Mouse (Mus musculus) hindbrain, embryonic 14.5 days (tissue): ENCODE data around the gene Baz2a. TPM values are rescaled to one million over a fixed set of nuclear protein-coding genes. Genes with fewer than 3 reads are reported as not detected.
"Not testable (repeated sequence)": the region's sequence is repeated elsewhere in the genome, so short reads cannot be mapped to it uniquely, and the experiment has no call there.

Source experiments
- ATAC-seq: fragments of 200-750 bp; cut with Nextera tagmentation; 2 replicates; pipeline ENCODE4 v1.8.0; 2017; ENCODE audit warnings: moderate number of reproducible peaks, mild to moderate bottlenecking, moderate TSS enrichment, moderate library complexity; ENCODE audit not compliant: low FRiP score
- DNase-seq: peaks from one replicate; pipeline ENCODE4 v3.0.0-alpha.2; 2015; ENCODE audit warnings: low spot score
- H3K27ac ChIP-seq: fragments of 300-500 bp; sonication (generic); 2 replicates; pipeline ENCODE4 v1.5.1; 2014; ENCODE audit warnings: mild to moderate bottlenecking, moderate library complexity
- H3K27me3 ChIP-seq: fragments of 300-500 bp; sonication (generic); 2 replicates; pipeline ENCODE4 v1.6.1; 2014; ENCODE audit warnings: mild to moderate bottlenecking, low read length, mixed read lengths; ENCODE audit not compliant: control insufficient read depth, insufficient read depth
- H3K36me3 ChIP-seq: fragments of 300-500 bp; sonication (generic); replicated peaks from 2 replicates; pipeline ENCODE4 v1.6.1; 2014; ENCODE audit not compliant: control insufficient read depth, insufficient read depth
- H3K4me1 ChIP-seq: fragments of 300-500 bp; sonication (generic); replicated peaks from 2 replicates; pipeline ENCODE4 v1.6.1; 2014; ENCODE audit warnings: antibody characterized with exemption, low read length, mixed read lengths; ENCODE audit not compliant: control insufficient read depth, insufficient read depth
- H3K4me2 ChIP-seq: fragments of 300-500 bp; sonication (generic); replicated peaks from 2 replicates; pipeline ENCODE4 v1.6.1; 2014; ENCODE audit warnings: mild to moderate bottlenecking, moderate library complexity
- H3K4me3 ChIP-seq: fragments of 300-500 bp; sonication (generic); replicated peaks from 2 replicates; pipeline ENCODE4 v1.5.1; 2014; ENCODE audit warnings: mild to moderate bottlenecking, low read length
- H3K9ac ChIP-seq: fragments of 300-500 bp; sonication (generic); 2 replicates; pipeline ENCODE4 v1.6.1; 2014
- H3K9me3 ChIP-seq: fragments of 300-500 bp; sonication (generic); 2 replicates; pipeline ENCODE4 v1.6.1; 2016; ENCODE audit warnings: low read length; ENCODE audit not compliant: control insufficient read depth
- WGBS: fragments of 180-500 bp; shearing (Covaris S2); extraction: QIAGEN DNeasy Blood & Tissue Kit; methylation state at CpG from one replicate; pipeline ENCODE4 v1.1.7; 2014; 5-methylcytosine and 5-hydroxymethylcytosine counted together
- polyA plus RNA-seq: library from polyadenylated mRNA; unstranded; fragments of >200 nt; fragmentation: Nextera tagmentation; extraction: Ambion mirVana; gene quantifications from 2 replicates; pipeline ENCODE4 v1.2.1, GENCODE M21; 2014

Baz2a gene
- 17.7 and 19.0 TPM in 2 replicates for polyA plus RNA-seq

DNA sequence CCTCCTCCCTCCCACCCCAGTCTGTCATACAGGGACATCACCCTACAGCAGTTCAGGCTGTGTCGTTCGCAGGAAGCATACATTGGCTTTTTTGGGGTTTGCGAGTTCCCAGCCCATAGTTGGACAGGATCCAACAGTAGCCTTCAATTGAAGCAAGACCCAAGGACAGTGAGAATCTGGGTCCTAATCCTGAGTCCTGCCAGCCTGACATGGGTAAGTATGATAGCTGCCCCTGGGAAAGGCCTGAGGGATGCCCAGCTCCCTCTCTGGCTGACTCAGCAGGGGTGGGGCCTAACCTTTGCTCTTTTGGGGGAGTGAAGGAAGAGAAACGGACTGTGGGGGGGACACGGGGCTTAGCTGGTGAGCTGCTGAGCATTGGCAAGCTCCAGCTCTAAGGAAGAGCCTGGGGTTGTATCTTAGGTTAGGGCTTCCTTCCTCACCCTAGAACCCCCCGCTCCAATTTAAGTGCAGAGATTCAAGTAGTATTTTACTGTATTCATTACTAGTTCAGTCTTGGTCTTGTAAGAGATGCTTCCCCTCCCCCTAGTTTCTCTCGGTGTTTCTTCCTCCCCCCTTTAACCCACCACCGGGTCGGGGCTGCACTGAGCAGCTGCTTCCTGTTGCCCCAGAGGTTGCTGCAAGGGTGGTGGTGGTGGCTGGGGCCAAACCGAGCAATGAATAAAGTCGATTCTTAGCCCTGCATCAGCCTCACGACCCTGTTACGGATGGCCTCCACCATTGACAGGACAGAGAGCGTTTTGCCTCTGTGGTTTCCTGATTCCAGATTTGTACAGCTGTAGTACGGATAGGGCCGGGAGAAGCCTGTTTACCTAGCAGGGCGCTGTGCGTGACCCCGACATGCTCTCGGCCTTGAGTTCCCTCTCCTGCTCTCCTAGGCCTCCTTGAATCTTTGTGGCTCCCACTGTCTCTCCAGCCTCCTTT, at the start of gene Baz2a:
Baz2a (plus strand) TSS at position 14 of the 942 bp plus-strand sequence.
- DNase-seq, result peak; percentile 43

DNA sequence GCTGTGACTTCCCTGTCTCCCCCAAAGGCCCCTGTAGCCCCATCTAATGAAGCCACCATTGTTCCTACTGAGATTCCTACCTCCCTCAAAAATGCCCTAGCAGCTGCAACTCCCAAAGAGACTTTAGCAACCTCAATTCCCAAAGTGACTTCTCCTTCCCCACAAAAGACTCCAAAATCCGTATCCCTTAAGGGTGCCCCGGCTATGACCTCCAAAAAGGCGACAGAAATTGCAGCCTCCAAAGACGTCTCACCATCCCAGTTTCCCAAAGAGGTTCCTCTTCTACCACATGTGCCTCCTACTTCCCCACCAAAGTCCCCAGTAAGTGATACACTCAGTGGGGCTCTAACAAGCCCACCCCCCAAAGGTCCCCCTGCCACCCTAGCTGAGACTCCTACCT, 49.7 kb upstream of the Baz2a start:
- H3K36me3 ChIP-seq, result peaks cover 86% of the 10 kb centered on the region
- H3K9ac ChIP-seq, result no peak overlapping the region
- H3K27ac ChIP-seq, result no peak overlapping the region
- H3K9me3 ChIP-seq, result no peaks in the 10 kb centered on the region
- H3K27me3 ChIP-seq, result no peaks in the 10 kb centered on the region
- H3K4me3 ChIP-seq, result no peak overlapping the region
- no peak for ATAC-seq
- H3K4me1 ChIP-seq, result peaks cover 21% of the 10 kb centered on the region
- H3K4me2 ChIP-seq, result no peak overlapping the region
- no peak for DNase-seq
- WGBS, result 86% methylated on average over 4 of the region's 4 CpGs

More for the DNA sequence above, at the start of gene Baz2a:
- Histone ChIP-seq H3K27me3 (no peaks in the 10 kb centered on the region), H3K9me3 (no peaks in the 10 kb centered on the region), H3K4me1 (peaks cover 28% of the 10 kb centered on the region), H3K4me3 (peak within 1 kb of the TSS; percentile 57), H3K4me2 (peak within 1 kb of the TSS; percentile 79), H3K9ac (peak within 1 kb of the TSS; percentile 70), H3K27ac (peak within 1 kb of the TSS; percentile 79), H3K36me3 (peaks cover 40% of the 10 kb centered on the region)
- ATAC-seq, result no peak
- 1% methylated on average over 20 of the region's 20 CpGs for WGBS

DNA sequence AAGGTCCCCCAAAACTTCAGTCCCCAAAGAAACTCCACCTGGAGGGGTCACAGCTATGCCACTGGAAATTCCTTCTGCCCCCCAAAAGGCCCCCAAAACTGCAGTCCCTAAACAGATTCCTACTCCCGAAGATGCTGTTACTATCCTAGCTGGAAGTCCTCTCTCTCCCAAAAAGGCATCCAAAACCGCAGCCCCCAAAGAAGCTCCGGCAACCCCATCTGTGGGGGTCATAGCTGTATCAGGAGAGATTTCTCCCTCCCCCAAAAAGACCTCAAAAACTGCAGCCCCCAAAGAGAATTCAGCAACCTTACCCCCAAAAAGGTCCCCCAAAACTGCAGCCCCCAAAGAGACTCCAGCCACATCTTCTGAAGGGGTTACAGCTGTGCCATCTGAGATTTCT, 48.9 kb upstream of the Baz2a start:
- Histone ChIP-seq H3K27me3 (no peaks in the 10 kb centered on the region), H3K36me3 (peaks cover 93% of the 10 kb centered on the region), H3K27ac (no peak overlapping the region), H3K4me2 (no peak overlapping the region), H3K4me1 (peaks cover 13% of the 10 kb centered on the region), H3K9me3 (no peaks in the 10 kb centered on the region), H3K4me3 (no peak overlapping the region), H3K9ac (no peak overlapping the region)
- DNase-seq (no peak), ATAC-seq (no peak)
- WGBS, result 95% methylated on average over 3 of the region's 3 CpGs

DNA sequence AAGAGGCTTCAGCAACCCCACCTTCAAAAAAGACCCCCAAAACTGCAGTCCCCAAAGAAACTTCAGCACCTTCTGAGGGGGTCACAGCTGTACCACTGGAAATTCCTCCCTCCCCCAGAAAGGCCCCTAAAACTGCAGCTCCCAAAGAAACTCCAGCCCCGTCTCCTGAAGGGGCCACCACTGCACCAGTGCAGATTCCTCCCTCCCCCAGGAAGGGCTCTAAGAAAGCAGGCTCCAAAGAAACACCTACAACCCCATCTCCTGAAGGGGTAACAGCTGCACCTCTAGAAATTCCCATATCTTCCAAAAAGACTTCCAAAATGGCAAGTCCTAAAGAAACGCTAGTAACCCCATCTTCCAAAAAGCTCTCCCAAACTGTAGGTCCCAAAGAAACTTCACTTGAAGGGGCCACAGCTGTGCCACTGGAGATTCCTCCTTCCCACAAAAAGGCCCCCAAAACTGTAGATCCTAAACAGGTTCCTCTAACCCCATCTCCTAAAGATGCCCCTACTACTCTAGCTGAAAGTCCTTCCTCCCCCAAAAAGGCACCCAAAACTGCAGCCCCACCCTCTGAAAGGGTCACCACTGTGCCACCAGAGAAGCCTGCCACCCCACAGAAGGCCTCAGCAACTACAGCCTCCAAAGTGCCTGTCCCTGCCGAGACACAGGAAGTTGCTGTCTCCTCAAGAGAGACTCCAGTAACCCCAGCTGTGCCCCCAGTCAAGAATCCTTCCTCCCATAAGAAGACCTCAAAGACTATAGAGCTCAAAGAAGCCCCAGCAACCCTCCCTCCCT, 48.1 kb upstream of the Baz2a start:
- Histone ChIP-seq H3K36me3 (peaks cover 96% of the 10 kb centered on the region), H3K9me3 (no peaks in the 10 kb centered on the region), H3K4me2 (no peak overlapping the region), H3K9ac (no peak overlapping the region), H3K4me3 (no peak overlapping the region), H3K4me1 (peaks cover 6% of the 10 kb centered on the region), H3K27ac (no peak overlapping the region), H3K27me3 (no peaks in the 10 kb centered on the region)
- WGBS, result 79% methylated on average over 3 of the region's 3 CpGs
- ATAC-seq (no peak), DNase-seq (no peak)

DNA sequence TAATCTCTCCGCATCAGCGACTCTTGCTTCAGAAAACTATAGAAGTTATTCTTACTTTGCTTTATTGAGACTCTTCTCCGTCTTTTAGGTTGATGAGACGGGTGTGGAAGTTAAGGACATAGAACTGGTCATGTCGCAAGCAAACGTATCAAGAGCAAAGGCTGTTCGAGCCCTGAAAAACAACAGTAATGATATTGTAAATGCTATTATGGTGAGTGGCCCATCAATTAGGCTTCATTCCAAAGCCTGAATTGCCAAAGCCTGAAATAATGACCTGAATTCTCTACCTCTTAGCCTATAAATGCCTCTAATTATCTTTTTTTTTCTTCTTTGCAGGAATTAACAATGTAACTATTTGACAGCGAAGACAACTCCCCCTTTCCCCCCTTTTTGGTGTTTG, 43.2 kb upstream of the Baz2a start:
- no peak for ATAC-seq
- Histone ChIP-seq H3K9ac (no peak overlapping the region), H3K9me3 (no peaks in the 10 kb centered on the region), H3K4me1 (no peaks in the 10 kb centered on the region), H3K4me3 (no peak overlapping the region), H3K27ac (no peak overlapping the region), H3K36me3 (peaks cover 87% of the 10 kb centered on the region), H3K27me3 (no peaks in the 10 kb centered on the region), H3K4me2 (no peak overlapping the region)
- no peak for DNase-seq
- 95% methylated on average over 8 of the region's 8 CpGs for WGBS

DNA sequence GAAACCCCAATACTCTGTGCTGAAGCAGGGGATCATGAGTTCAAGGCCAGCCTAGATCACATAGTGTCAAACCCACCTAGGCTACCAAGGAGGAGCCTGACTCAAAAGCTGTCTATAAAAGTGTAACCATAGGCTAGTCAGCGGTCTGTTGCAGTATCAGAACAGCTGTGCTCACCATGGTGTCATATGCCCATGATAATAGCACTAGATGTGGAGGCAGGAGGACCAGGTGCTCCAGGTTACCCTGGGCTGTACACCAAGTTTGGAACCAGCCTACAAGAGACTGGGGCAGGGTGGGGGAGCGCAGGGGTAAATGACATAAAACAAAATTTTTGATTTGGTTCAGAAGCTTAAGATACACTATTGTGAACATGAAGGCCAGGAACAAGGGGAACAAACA, 41.6 kb upstream of the Baz2a start:
- DNase-seq (no peak), ATAC-seq (no peak)
- H3K9ac ChIP-seq, result no peak overlapping the region
- H3K4me1 ChIP-seq, result no peaks in the 10 kb centered on the region
- H3K36me3 ChIP-seq, result peaks cover 71% of the 10 kb centered on the region
- H3K4me3 ChIP-seq, result no peak overlapping the region
- no peak overlapping the region for H3K27ac ChIP-seq
- WGBS, result 94% methylated on average over 2 of the region's 2 CpGs
- no peak overlapping the region for H3K4me2 ChIP-seq
- H3K9me3 ChIP-seq, result no peaks in the 10 kb centered on the region
- no peaks in the 10 kb centered on the region for H3K27me3 ChIP-seq

DNA sequence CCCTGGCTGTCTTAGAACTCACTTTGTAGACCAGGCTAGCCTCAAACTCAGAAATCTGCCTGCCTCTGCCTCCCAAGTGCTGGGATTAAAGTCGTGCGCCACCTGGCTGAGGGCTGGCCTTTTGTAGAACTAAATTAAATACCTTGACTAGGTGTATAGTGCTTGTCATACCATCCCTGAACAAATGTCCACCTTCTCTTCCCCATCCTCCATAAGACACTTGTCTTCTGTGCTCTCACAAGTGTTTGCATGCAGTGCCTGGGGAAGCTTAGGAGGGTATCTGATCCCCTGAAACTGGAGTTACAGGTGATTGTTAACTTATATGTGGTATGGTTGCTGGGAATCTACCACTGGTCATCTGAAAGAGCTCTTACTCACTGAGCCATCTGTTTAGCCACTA, 41.0 kb upstream of the Baz2a start:
- no peak overlapping the region for H3K4me3 ChIP-seq
- H3K4me2 ChIP-seq, result no peak overlapping the region
- peaks cover 65% of the 10 kb centered on the region for H3K36me3 ChIP-seq
- H3K27ac ChIP-seq, result no peak overlapping the region
- DNase-seq (no peak), ATAC-seq (no peak)
- H3K9me3 ChIP-seq, result no peaks in the 10 kb centered on the region
- 85% methylated on average over 2 of the region's 2 CpGs for WGBS
- no peak overlapping the region for H3K9ac ChIP-seq
- no peaks in the 10 kb centered on the region for H3K4me1 ChIP-seq
- no peaks in the 10 kb centered on the region for H3K27me3 ChIP-seq

DNA sequence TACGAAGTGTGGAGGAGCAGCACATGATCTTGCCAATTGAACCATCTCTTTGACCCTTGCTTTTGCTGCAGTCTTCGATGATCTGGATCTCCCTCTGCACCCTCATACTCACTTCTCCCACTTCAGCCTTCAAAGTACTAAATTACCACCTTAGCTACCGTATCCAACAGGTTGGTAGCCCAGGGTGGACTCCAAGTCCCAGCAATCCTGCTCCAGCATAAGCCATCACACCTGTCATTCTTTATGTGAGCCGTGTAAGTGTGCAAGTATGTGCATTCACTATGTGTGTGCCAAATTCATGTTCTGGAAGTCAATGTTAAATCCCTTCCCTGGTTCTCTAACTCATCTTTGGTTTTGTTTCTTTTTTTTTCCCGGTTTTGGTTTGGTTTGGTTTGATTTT, 39.8 kb upstream of the Baz2a start:
- ATAC-seq (no peak), DNase-seq (no peak)
- H3K27ac ChIP-seq, result no peak overlapping the region
- 96% methylated on average over 5 of the region's 5 CpGs for WGBS
- no peak overlapping the region for H3K4me2 ChIP-seq
- no peaks in the 10 kb centered on the region for H3K4me1 ChIP-seq
- H3K9me3 ChIP-seq, result no peaks in the 10 kb centered on the region
- no peak overlapping the region for H3K4me3 ChIP-seq
- no peak overlapping the region for H3K9ac ChIP-seq
- peaks cover 52% of the 10 kb centered on the region for H3K36me3 ChIP-seq
- H3K27me3 ChIP-seq, result no peaks in the 10 kb centered on the region

DNA sequence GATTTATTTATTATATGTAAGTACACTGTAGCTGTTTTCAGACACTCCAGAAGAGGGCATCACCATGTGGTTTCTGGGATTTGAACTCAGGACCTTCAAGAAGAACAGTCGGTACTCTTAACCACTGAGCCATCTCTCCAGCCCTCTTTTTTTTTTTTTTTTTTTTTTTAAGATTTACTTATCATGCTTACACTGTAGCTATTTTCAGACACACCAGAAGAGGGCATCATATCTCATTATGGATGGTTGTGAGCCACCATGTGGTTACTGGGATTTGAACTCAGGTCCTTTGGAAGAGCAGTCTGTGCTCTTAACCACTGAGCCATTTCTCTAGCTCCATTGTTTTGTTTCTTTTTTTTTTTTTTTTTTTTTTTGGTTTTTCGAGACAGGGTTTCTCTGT, 39.2 kb upstream of the Baz2a start:
- H3K4me3 ChIP-seq, H3K27ac ChIP-seq, H3K4me1 ChIP-seq, H3K9ac ChIP-seq, DNase-seq, H3K27me3 ChIP-seq, H3K9me3 ChIP-seq, H3K4me2 ChIP-seq, ATAC-seq: not testable (repeated sequence)
- H3K36me3 ChIP-seq, result peaks cover 47% of the 10 kb centered on the region
- 93% methylated on average over 1 of the region's 2 CpGs for WGBS
